Mouse (Mus musculus) embryonic facial prominence, embryonic 14.5 days (tissue): Measurements from ENCODE around the gene Jmjd6. TPM values are rescaled to one million over a fixed set of nuclear protein-coding genes. Genes with fewer than 3 reads are reported as not detected.
A peak's percentile ranks its signal among the peaks of the same experiment; 100 is the strongest.

ENCODE experiments used
- ATAC-seq: fragments of 200-750 bp; cut with Nextera tagmentation; 2 replicates; pipeline ENCODE4 v1.8.0; 2017; ENCODE audit warnings: low read depth, moderate number of reproducible peaks, moderate TSS enrichment
- DNase-seq: peaks from one replicate; pipeline ENCODE4 v3.0.0-alpha.2; 2015; ENCODE audit warnings: low spot score
- H3K27ac ChIP-seq: fragments of 300-500 bp; sonication (generic); replicated peaks from 2 replicates; pipeline ENCODE4 v1.5.1; 2014; ENCODE audit warnings: low read depth, mild to moderate bottlenecking, low read length, moderate library complexity
- H3K27me3 ChIP-seq: fragments of 300-500 bp; sonication (generic); replicated peaks from 2 replicates; pipeline ENCODE4 v1.6.1; 2014; ENCODE audit warnings: low read length; ENCODE audit not compliant: control insufficient read depth, insufficient read depth
- H3K36me3 ChIP-seq: fragments of 300-500 bp; sonication (generic); 2 replicates; pipeline ENCODE4 v1.6.1; 2014; ENCODE audit warnings: low read length, mixed read lengths; ENCODE audit not compliant: control insufficient read depth, insufficient read depth
- H3K4me1 ChIP-seq: fragments of 300-500 bp; sonication (generic); 2 replicates; pipeline ENCODE4 v1.6.1; 2014; ENCODE audit warnings: antibody characterized with exemption, low read length; ENCODE audit not compliant: control insufficient read depth, insufficient read depth
- H3K4me2 ChIP-seq: fragments of 300-500 bp; sonication (generic); 2 replicates; pipeline ENCODE4 v1.6.1; 2014; ENCODE audit warnings: low read depth, mild to moderate bottlenecking, low read length, moderate library complexity, mixed read lengths
- H3K4me3 ChIP-seq: fragments of 300-500 bp; sonication (generic); 2 replicates; pipeline ENCODE4 v1.5.1; 2014; ENCODE audit warnings: low read depth, mild to moderate bottlenecking, low read length
- H3K9ac ChIP-seq: fragments of 300-500 bp; sonication (generic); 2 replicates; pipeline ENCODE4 v1.6.1; 2014; ENCODE audit warnings: low read depth, mild to moderate bottlenecking, low read length, moderate library complexity, mixed read lengths
- H3K9me3 ChIP-seq: fragments of 300-500 bp; sonication (generic); 2 replicates; pipeline ENCODE4 v1.6.1; 2016; ENCODE audit warnings: low read length; ENCODE audit not compliant: control insufficient read depth
- WGBS: fragments of 180-500 bp; shearing (Covaris S2); extraction: QIAGEN DNeasy Blood & Tissue Kit; methylation state at CpG from one replicate; pipeline ENCODE4 v1.1.7; 2014; 5-methylcytosine and 5-hydroxymethylcytosine counted together
- polyA plus RNA-seq: library from polyadenylated mRNA; unstranded; fragments of >200 nt; fragmentation: Nextera tagmentation; extraction: Ambion mirVana; gene quantifications from 2 replicates; pipeline ENCODE4 v1.2.1, GENCODE M21; 2014

Gene Jmjd6
- polyA plus RNA-seq, 1 experiment from 2014 or later: 74.8 TPM

GRCm38 (mm10) chr11:116807938-116808606 is 35.2 kb downstream of the Jmjd6 start:
- H3K27me3 ChIP-seq: no peaks in the 10 kb centered on the region
- WGBS: 27% methylated on average over 7 of the region's 7 CpGs
- no peaks in the 10 kb centered on the region for H3K9me3 ChIP-seq
- H3K4me2 ChIP-seq: no peak overlapping the region
- DNase-seq (peak; percentile 91), ATAC-seq (0 out of 2 replicates have a peak, but pooled peaks have one; percentile 10)
- no peaks in the 10 kb centered on the region for H3K36me3 ChIP-seq
- H3K4me3 ChIP-seq: no peak overlapping the region
- H3K9ac ChIP-seq: peak overlapping the region; percentile 40
- peaks cover 26% of the 10 kb centered on the region for H3K4me1 ChIP-seq
- peak overlapping the region; percentile 55; the same call in 1 of the 2 replicates for H3K27ac ChIP-seq

- no peak for ATAC-seq
- Histone ChIP-seq H3K36me3 (no peaks in the 10 kb centered on the region), H3K27me3 (no peaks in the 10 kb centered on the region), H3K9ac (peak overlapping the region; percentile 40), H3K9me3 (no peaks in the 10 kb centered on the region), H3K4me1 (peaks cover 20% of the 10 kb centered on the region), H3K4me3 (no peak overlapping the region), H3K27ac (peak overlapping the region; percentile 55; the same call in 1 of the 2 replicates), H3K4me2 (no peak overlapping the region)
- no peak for DNase-seq
- WGBS: 68% methylated on average over 3 of the region's 3 CpGs
Measured at GRCm38 (mm10) chr11:116807526-116807925, 35.7 kb downstream of the Jmjd6 start.

DNA sequence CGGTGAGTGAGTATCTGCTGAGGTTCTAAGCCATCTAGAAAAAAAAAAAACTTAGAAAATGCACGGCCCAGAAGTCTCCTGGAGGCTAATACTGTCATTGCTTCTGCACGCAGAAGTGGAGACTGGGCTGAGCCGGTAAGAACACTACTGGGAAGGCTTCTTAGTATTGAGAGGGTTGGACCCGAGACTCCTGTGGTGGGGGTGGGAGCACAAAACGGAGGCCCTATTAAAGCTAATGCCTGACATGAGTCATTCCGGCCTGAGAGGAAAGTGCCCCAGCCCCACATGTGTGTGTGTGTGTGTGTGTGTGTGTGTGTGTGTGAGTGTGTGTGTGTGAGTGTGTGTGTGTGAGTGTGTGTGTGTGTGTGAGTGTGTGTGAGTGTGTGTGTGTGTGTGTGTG is 36.1 kb downstream of the Jmjd6 start:
- H3K9me3 ChIP-seq: no peaks in the 10 kb centered on the region
- no peak overlapping the region for H3K27ac ChIP-seq
- no peaks in the 10 kb centered on the region for H3K36me3 ChIP-seq
- H3K9ac ChIP-seq: no peak overlapping the region
- DNase-seq (peak; percentile 24), ATAC-seq (no peak)
- 50% methylated on average over 7 of the region's 7 CpGs for WGBS
- H3K4me3 ChIP-seq: no peak overlapping the region
- no peaks in the 10 kb centered on the region for H3K27me3 ChIP-seq
- H3K4me2 ChIP-seq: no peak overlapping the region
- H3K4me1 ChIP-seq: peaks cover 17% of the 10 kb centered on the region

DNA sequence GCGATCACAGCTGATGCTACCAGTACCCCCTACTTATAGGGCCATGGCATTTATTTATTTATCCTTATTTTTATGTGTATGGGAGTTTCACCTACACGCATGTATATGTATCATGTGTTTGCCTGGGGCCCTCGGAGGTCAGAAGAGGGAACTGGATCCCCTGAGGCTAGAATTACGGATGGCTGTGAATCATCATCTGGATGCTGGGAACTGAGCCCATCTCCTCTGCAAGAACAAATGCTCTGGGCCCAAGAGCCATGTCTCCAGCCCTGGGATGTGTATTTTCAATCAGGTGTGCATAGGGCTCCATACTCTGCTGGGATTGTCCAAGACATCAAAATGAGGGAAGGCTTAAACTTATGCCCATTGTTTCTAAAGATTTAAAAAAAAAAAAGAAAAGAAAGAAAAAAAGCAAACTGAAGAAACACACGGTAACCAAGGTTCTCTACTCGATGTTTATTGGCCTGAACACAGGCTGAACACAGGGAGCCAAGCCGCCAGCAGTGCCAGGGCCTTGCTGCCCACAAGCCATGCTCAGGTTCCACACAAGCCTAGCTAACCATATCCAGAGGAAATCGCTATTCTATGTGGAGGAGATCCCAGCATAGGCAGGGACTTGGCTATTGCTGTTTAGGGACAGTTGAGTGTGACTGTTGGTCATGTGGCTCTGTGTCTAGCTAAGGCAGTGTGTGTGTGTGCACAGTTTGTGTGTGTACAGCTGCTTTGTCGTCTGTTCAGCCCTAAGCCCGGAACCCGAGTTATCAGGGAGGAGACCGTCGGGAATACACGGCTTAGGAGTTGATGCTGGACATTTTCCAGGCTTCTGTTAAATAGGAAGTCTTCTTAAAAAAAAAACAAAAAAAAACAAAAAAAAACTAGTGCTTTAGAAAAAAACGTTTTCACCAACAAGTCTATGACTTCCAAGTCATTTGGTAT is 36.8 kb downstream of the Jmjd6 start:
- WGBS: 60% methylated on average over 15 of the region's 15 CpGs
- H3K27me3 ChIP-seq: no peaks in the 10 kb centered on the region
- H3K9ac ChIP-seq: no peak overlapping the region
- no peaks in the 10 kb centered on the region for H3K36me3 ChIP-seq
- peaks cover 14% of the 10 kb centered on the region for H3K4me1 ChIP-seq
- ATAC-seq (no peak), DNase-seq (peak; percentile 59)
- H3K27ac ChIP-seq: peak overlapping the region; percentile 35; the same call in 1 of the 2 replicates
- H3K4me2 ChIP-seq: no peak overlapping the region
- no peak overlapping the region for H3K4me3 ChIP-seq
- no peaks in the 10 kb centered on the region for H3K9me3 ChIP-seq

- H3K9ac ChIP-seq: no peak overlapping the region
Measured at GRCm38 (mm10) chr11:116802709-116803108, 40.5 kb downstream of the Jmjd6 start.

DNA sequence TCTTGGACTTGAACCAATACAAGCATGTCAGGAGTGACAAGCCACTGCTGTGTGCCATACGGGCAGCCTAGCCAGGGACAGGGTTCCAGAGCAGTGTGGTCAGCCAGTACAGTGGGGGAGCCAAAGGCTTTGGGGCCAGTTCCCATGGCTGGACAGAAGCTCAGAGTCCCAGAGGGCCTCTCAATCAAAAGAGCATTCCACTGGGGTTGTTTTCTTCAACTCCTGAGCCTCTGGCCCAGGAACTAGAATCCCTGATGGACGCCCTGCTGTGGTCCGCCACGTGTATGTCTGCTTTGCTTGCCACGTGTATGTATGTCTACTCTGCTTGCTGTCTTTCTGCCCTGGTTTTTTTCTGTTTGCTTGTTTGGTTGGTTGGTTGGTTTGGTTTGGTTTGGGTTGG is 42.1 kb downstream of the Jmjd6 start:
- Histone ChIP-seq H3K9me3 (no peaks in the 10 kb centered on the region), H3K27me3 (no peaks in the 10 kb centered on the region), H3K4me2 (no peak overlapping the region), H3K4me1 (0 out of 2 replicates have a peak, but pooled peaks cover under 1% of the 10 kb centered on the region), H3K4me3 (no peak overlapping the region), H3K27ac (no peak overlapping the region), H3K36me3 (no peaks in the 10 kb centered on the region), H3K9ac (no peak overlapping the region)
- 66% methylated on average over 5 of the region's 5 CpGs for WGBS
- ATAC-seq: no peak
- no peak for DNase-seq

More at GRCm38 (mm10) chr11:116802709-116803108, 40.5 kb downstream of the Jmjd6 start:
- 79% methylated on average over 5 of the region's 5 CpGs for WGBS
- DNase-seq: no peak
- H3K27ac ChIP-seq: no peak overlapping the region
- H3K36me3 ChIP-seq: no peaks in the 10 kb centered on the region
- ATAC-seq: no peak
- peaks cover 6% of the 10 kb centered on the region; the same call in 1 of the 2 replicates for H3K4me1 ChIP-seq
- H3K4me3 ChIP-seq: no peak overlapping the region
- no peaks in the 10 kb centered on the region for H3K27me3 ChIP-seq
- H3K4me2 ChIP-seq: no peak overlapping the region
- no peaks in the 10 kb centered on the region for H3K9me3 ChIP-seq

GRCm38 (mm10) chr11:116799364-116799763 is 43.9 kb downstream of the Jmjd6 start:
- Histone ChIP-seq H3K9ac (no peak overlapping the region), H3K27ac (no peak overlapping the region), H3K36me3 (no peaks in the 10 kb centered on the region), H3K4me3 (no peak overlapping the region), H3K4me2 (no peak overlapping the region), H3K9me3 (no peaks in the 10 kb centered on the region), H3K4me1 (no peaks in the 10 kb centered on the region), H3K27me3 (no peaks in the 10 kb centered on the region)
- no peak for DNase-seq
- no peak for ATAC-seq
- 82% methylated on average over 5 of the region's 5 CpGs for WGBS
